Comparison of ENCODE assay signal across 10 mouse cellular contexts in genomic region chr17:7292012-7292684, GRCm38 (mm10). TPM values are rescaled to one million over a fixed set of nuclear protein-coding genes. Genes with fewer than 3 reads are reported as not detected.
DNase-seq lines count a peak whose midpoint lies in the region; ATAC-seq and TF ChIP-seq lines count a peak whose summit lies in the region.
"Had no signal": no experiment of that assay in that cellular context is flagged by ENCODE, and none has a peak within 500 bp of the region (broad histone marks: within the 10 kb centered on the region; RNA-seq: fewer than 3 reads in every experiment).

No protein-coding gene starts in this region.

- TF ChIP-seq POLR2A in myocyte (IDR thresholded peaks at IDR 0.05; ENCODE audit: insufficient read length, low read depth) = no peak

- peaks cover 4% of the 10 kb centered on the region for H3K4me1 ChIP-seq in midbrain, embryonic 12.5 days
- no peaks in the 10 kb centered on the region for H3K4me1 ChIP-seq in midbrain, embryonic 10.5 days
- no peaks in the 10 kb centered on the region for H3K4me1 ChIP-seq in forebrain, postnatal 0 days (ENCODE audit: insufficient read depth)

- WGBS in midbrain, embryonic 12.5 days = 73% methylated on average over 11 of the region's 11 CpGs
- 84% methylated on average over 11 of the region's 11 CpGs for WGBS in midbrain, embryonic 10.5 days
- WGBS in forebrain, postnatal 0 days = 29% methylated on average over 11 of the region's 11 CpGs

- no peaks in the 10 kb centered on the region for H3K9me3 ChIP-seq in midbrain, embryonic 12.5 days
- H3K9me3 ChIP-seq in midbrain, embryonic 10.5 days (replicated peaks) = no peaks in the 10 kb centered on the region
- no peaks in the 10 kb centered on the region for H3K9me3 ChIP-seq in forebrain, postnatal 0 days (ENCODE audit: low read length)

- H3K27me3 ChIP-seq in midbrain, embryonic 12.5 days = no peaks in the 10 kb centered on the region
- no peaks in the 10 kb centered on the region for H3K27me3 ChIP-seq in midbrain, embryonic 10.5 days (ENCODE audit: low read depth, poor library complexity, severe bottlenecking)
- H3K27me3 ChIP-seq in forebrain, postnatal 0 days (ENCODE audit: insufficient read depth, low read length) = no peaks in the 10 kb centered on the region
- no peaks in the 10 kb centered on the region for H3K27me3 ChIP-seq in myocyte (ENCODE audit: control insufficient read depth, insufficient read depth, insufficient read length)

- ATAC-seq in midbrain, embryonic 12.5 days (ENCODE audit: low FRiP score, low read depth) = peak; percentile 38; the same call in 1 of the 2 replicates
- peak; percentile 85 for ATAC-seq in forebrain, postnatal 0 days

- H3K36me3 ChIP-seq in midbrain, embryonic 12.5 days = peaks cover 24% of the 10 kb centered on the region; the same call in 1 of the 2 replicates
- peaks cover 41% of the 10 kb centered on the region for H3K36me3 ChIP-seq in midbrain, embryonic 10.5 days
- peaks cover 21% of the 10 kb centered on the region for H3K36me3 ChIP-seq in forebrain, postnatal 0 days (ENCODE audit: insufficient read depth)
- peaks cover 26% of the 10 kb centered on the region for H3K36me3 ChIP-seq in myocyte (ENCODE audit: control insufficient read depth, insufficient read depth)

- H3K4me2 ChIP-seq in midbrain, embryonic 12.5 days (replicated peaks) = no peak overlapping the region
- no peak overlapping the region for H3K4me2 ChIP-seq in forebrain, postnatal 0 days (ENCODE audit: low read depth)
- H3K4me2 ChIP-seq in myocyte (ENCODE audit: low read depth) = no peak overlapping the region
- H3K4me2 ChIP-seq: lung, embryonic 14.5 days had no signal

- no peak overlapping the region for H3K4me3 ChIP-seq in midbrain, embryonic 12.5 days
- no peak overlapping the region for H3K4me3 ChIP-seq in midbrain, embryonic 10.5 days
- no peak overlapping the region for H3K4me3 ChIP-seq in forebrain, postnatal 0 days (ENCODE audit: low read depth, low read length)
- no peak overlapping the region for H3K4me3 ChIP-seq in myocyte

- no peak overlapping the region for H3ac ChIP-seq in myocyte (ENCODE audit: control insufficient read depth, insufficient read length)

- no peak for TF ChIP-seq CTCF in forebrain, postnatal 0 days (IDR thresholded peaks at IDR 0.05; ENCODE audit: low read depth)

- DNase-seq in midbrain, embryonic 10.5 days (ENCODE audit: low spot score) = no peak
- peak; percentile 28 to 55 for DNase-seq in cerebellum, postnatal 25 days
- DNase-seq in forebrain, postnatal 0 days = peak; percentile 79
- DNase-seq in thymus, postnatal 14 days = no peak
- no peak for DNase-seq in lung, postnatal 25 days (ENCODE audit: low spot score)
- DNase-seq: lung, embryonic 14.5 days; thymus, postnatal 4 days had no signal

- no peaks in the 10 kb centered on the region for H3K79me2 ChIP-seq in myocyte (ENCODE audit: control insufficient read depth, insufficient read depth)

- H3K9ac ChIP-seq in midbrain, embryonic 12.5 days (replicated peaks) = no peak overlapping the region
- no peak overlapping the region for H3K9ac ChIP-seq in forebrain, postnatal 0 days
- H3K9ac ChIP-seq: lung, embryonic 14.5 days had no signal

- peak overlapping the region; percentile 39; the same call in 1 of the 2 replicates for H3K27ac ChIP-seq in midbrain, embryonic 12.5 days (replicated peaks)
- no peak overlapping the region for H3K27ac ChIP-seq in midbrain, embryonic 10.5 days (replicated peaks)
- peak overlapping the region; percentile 17; the same call in 1 of the 2 replicates for H3K27ac ChIP-seq in forebrain, postnatal 0 days (ENCODE audit: low read depth, low read length)

TF ChIP-seq in myocyte, 11 proteins besides CTCF, POLR2A, EP300 and RAD21:
- TF ChIP-seq CEBPB (IDR thresholded peaks at IDR 0.05; ENCODE audit: insufficient read depth, poor library complexity, severe bottlenecking) (no peak), USF1 (IDR thresholded peaks at IDR 0.05; ENCODE audit: low read depth) (no peak), MYOD1 (IDR thresholded peaks at IDR 0.05; ENCODE audit: control insufficient read depth in 1 of 3, insufficient read length in 2 of 3, low read depth in 2 of 3) (peak in 2 of 3 experiments; percentile 48 to 56), TCF12 (IDR thresholded peaks at IDR 0.05; ENCODE audit: insufficient read depth, poor library complexity, severe bottlenecking) (peak; percentile 27), MYOG (IDR thresholded peaks at IDR 0.05; ENCODE audit: control insufficient read depth in 1 of 3, insufficient read depth in 1 of 3, insufficient read length in 2 of 3, low read depth in 2 of 3) (peak in 1 of 3 experiments; percentile 59)

RNA-seq across cellular contexts. Expression of gene Tcp10a, which starts 32.3 kb away (rescaled TPM):
- not detected in 2 replicates for polyA plus RNA-seq in midbrain, embryonic 12.5 days (2016; fragmentation: Nextera tagmentation; extraction: Ambion mirVana)
- not detected in 2 replicates for polyA plus RNA-seq in midbrain, embryonic 10.5 days (2016; fragmentation: Nextera tagmentation; extraction: Ambion mirVana)
- not detected in 2 replicates for total RNA-seq in forebrain, postnatal 0 days (2014; rRNA removed)
- not detected in 2 replicates for polyA plus RNA-seq in forebrain, postnatal 0 days (2015; fragmentation: Nextera tagmentation; extraction: Ambion mirVana)
- polyA plus RNA-seq in myocyte (2012; fragmentation: generic; extraction: Trizol) = not detected
- polyA plus RNA-seq: large intestine, adult 2 months; lung, embryonic 14.5 days had no signal

Comparison
In these comparisons a context has a peak if more than half of its experiments do, and no peak if none do; other contexts are left out.
1. DNase-seq: peak in cerebellum, postnatal 25 days (2 of 2) and forebrain, postnatal 0 days (single experiment); none in midbrain, embryonic 10.5 days (single experiment), thymus, postnatal 14 days (single experiment) and lung, postnatal 25 days (single experiment).